Mouse (Mus musculus) lung, embryonic 14.5 days (tissue): Measurements from ENCODE around the gene Ltbp4. TPM values are rescaled to one million over a fixed set of nuclear protein-coding genes. Genes with fewer than 3 reads are reported as not detected.

Experiments
- ATAC-seq: fragments of 200-750 bp; cut with Nextera tagmentation; 2 replicates; pipeline ENCODE4 v1.8.0; 2017; ENCODE audit warnings: mild to moderate bottlenecking, moderate TSS enrichment, moderate library complexity; ENCODE audit not compliant: insufficient read depth
- DNase-seq: peaks from one replicate; pipeline ENCODE4 v3.0.0-alpha.2; 2015
- H3K27ac ChIP-seq: fragments of 300-500 bp; sonication (generic); 2 replicates; pipeline ENCODE4 v1.5.1; 2014; ENCODE audit warnings: low read depth, mild to moderate bottlenecking, moderate library complexity
- H3K27me3 ChIP-seq: fragments of 300-500 bp; sonication (generic); 2 replicates; pipeline ENCODE4 v1.6.1; 2014; ENCODE audit warnings: low read length, control low read depth; ENCODE audit not compliant: insufficient read depth
- H3K36me3 ChIP-seq: fragments of 300-500 bp; sonication (generic); 2 replicates; pipeline ENCODE4 v1.6.1; 2014; ENCODE audit warnings: control low read depth; ENCODE audit not compliant: insufficient read depth
- H3K4me1 ChIP-seq: fragments of 300-500 bp; sonication (generic); 2 replicates; pipeline ENCODE4 v1.6.1; 2014; ENCODE audit warnings: antibody characterized with exemption, control low read depth; ENCODE audit not compliant: insufficient read depth
- H3K4me2 ChIP-seq: fragments of 300-500 bp; sonication (generic); 2 replicates; pipeline ENCODE4 v1.6.1; 2014; ENCODE audit warnings: mild to moderate bottlenecking
- H3K4me3 ChIP-seq: fragments of 300-500 bp; sonication (generic); 2 replicates; pipeline ENCODE4 v1.5.1; 2014; ENCODE audit warnings: low read depth, low read length
- H3K9ac ChIP-seq: fragments of 300-500 bp; sonication (generic); 2 replicates; pipeline ENCODE4 v1.6.1; 2014
- H3K9me3 ChIP-seq: fragments of 300-500 bp; sonication (generic); 2 replicates; pipeline ENCODE4 v1.6.1; 2016; ENCODE audit warnings: low read depth, low read length, control low read depth
- CTCF ChIP-seq: IDR thresholded peaks from 2 replicates; pipeline ENCODE4 v1.5.1; 2016; ENCODE audit warnings: antibody characterized with exemption, low read depth
- WGBS: fragments of 180-500 bp; shearing (Covaris S2); extraction: QIAGEN DNeasy Blood & Tissue Kit; methylation state at CpG from one replicate; pipeline ENCODE4 v1.1.7; 2014; 5-methylcytosine and 5-hydroxymethylcytosine counted together
- polyA plus RNA-seq: library from polyadenylated mRNA; unstranded; fragments of >200 nt; fragmentation: Nextera tagmentation; extraction: Ambion mirVana; gene quantifications from 2 replicates; pipeline ENCODE4 v1.2.1, GENCODE M21; 2014

Gene Ltbp4
- 73.5 and 86.0 TPM in 2 replicates for polyA plus RNA-seq

GRCm38 (mm10) chr7:27337175-27337853, at the start of gene Ltbp4:
TSS of gene Ltbp4 (minus strand) at chr7:27337692.
- Histone ChIP-seq H3K4me3 (peak within 1 kb of the TSS; percentile 38), H3K4me1 (no peaks in the 10 kb centered on the region), H3K27me3 (peaks cover 62% of the 10 kb centered on the region), H3K27ac (no peak within 1 kb of the TSS), H3K4me2 (peak within 1 kb of the TSS; percentile 61), H3K9me3 (no peaks in the 10 kb centered on the region), H3K36me3 (peaks cover 6% of the 10 kb centered on the region; the same call in 1 of the 2 replicates), H3K9ac (peak within 1 kb of the TSS; percentile 41; the same call in 1 of the 2 replicates)
- TF ChIP-seq CTCF, result no peak
- ATAC-seq (peak; percentile 17; the same call in 1 of the 2 replicates), DNase-seq (peak; percentile 74)
- 2% methylated on average over 36 of the region's 36 CpGs for WGBS

DNA sequence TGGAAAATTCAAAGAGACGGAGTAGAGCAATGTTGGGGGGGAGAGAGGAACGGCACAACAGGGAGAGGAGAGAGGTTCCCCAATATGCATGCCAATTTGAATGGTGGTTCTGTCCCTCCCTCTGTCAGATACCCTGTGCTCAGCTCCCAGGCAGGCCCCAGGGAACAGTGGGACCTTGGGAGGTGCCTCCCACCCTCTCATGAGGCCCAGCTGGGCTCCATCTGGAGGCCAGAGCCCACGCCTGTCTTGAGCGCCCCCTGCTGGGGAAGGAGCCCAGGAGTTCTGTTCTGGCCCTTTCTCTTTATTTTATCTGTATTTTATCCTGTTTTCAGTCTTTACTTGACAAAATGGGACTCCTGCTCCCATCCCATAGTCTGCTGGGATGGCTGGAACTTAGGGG, 47.2 kb upstream of the Ltbp4 start:
- no peak overlapping the region for H3K4me2 ChIP-seq
- DNase-seq (peak; percentile 85), ATAC-seq (peak; percentile 58; the same call in 1 of the 2 replicates)
- 0 out of 2 replicates have a peak, but pooled peaks cover 2% of the 10 kb centered on the region for H3K27me3 ChIP-seq
- H3K36me3 ChIP-seq, result no peaks in the 10 kb centered on the region
- H3K4me3 ChIP-seq, result no peak overlapping the region
- no peaks in the 10 kb centered on the region for H3K9me3 ChIP-seq
- no peak overlapping the region for H3K27ac ChIP-seq
- WGBS, result 29% methylated on average over 4 of the region's 4 CpGs
- H3K9ac ChIP-seq, result no peak overlapping the region
- no peaks in the 10 kb centered on the region for H3K4me1 ChIP-seq
- peak; percentile 88 for TF ChIP-seq CTCF

DNA sequence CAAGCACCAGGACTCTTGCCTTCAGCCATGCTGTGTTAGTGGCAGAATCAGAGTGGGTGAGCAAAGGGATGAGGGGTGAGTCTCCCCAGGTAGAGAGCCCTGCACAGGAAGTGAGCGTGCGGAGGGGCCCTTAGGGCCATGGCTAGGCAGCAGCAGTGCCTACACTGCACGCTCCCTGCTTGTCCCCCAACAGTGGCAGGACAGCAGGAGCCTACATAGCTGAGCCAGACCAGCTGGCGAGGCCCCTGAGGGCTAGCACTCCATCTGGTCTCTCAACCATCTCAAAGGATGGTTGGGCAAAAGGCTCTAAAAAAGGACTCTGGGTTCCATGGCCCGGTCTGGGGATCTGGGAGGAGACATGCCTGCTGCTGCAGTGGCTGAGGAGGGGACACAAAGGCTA, 46.6 kb upstream of the Ltbp4 start:
- Histone ChIP-seq H3K27ac (no peak overlapping the region), H3K4me1 (no peaks in the 10 kb centered on the region), H3K36me3 (no peaks in the 10 kb centered on the region), H3K4me3 (no peak overlapping the region), H3K9ac (no peak overlapping the region), H3K4me2 (no peak overlapping the region), H3K9me3 (no peaks in the 10 kb centered on the region), H3K27me3 (0 out of 2 replicates have a peak, but pooled peaks cover 4% of the 10 kb centered on the region)
- 74% methylated on average over 5 of the region's 5 CpGs for WGBS
- DNase-seq (no peak), ATAC-seq (no peak)
- TF ChIP-seq CTCF, result no peak

- Histone ChIP-seq H3K4me1 (no peaks in the 10 kb centered on the region), H3K4me2 (no peak overlapping the region), H3K27ac (no peak overlapping the region), H3K27me3 (0 out of 2 replicates have a peak, but pooled peaks cover 4% of the 10 kb centered on the region), H3K9me3 (no peaks in the 10 kb centered on the region), H3K4me3 (no peak overlapping the region), H3K36me3 (no peaks in the 10 kb centered on the region), H3K9ac (no peak overlapping the region)
- no peak for TF ChIP-seq CTCF
- no peak for ATAC-seq
- 68% methylated on average over 1 of the region's 1 CpGs for WGBS
- no peak for DNase-seq
Observed at GRCm38 (mm10) chr7:27383233-27383632, 45.7 kb upstream of the Ltbp4 start.

GRCm38 (mm10) chr7:27381560-27381959, 44.1 kb upstream of the Ltbp4 start:
- no peak for DNase-seq
- no peak overlapping the region for H3K27ac ChIP-seq
- no peaks in the 10 kb centered on the region for H3K9me3 ChIP-seq
- peaks cover 8% of the 10 kb centered on the region for H3K27me3 ChIP-seq
- 41% methylated on average over 4 of the region's 4 CpGs for WGBS
- no peaks in the 10 kb centered on the region for H3K4me1 ChIP-seq
- ATAC-seq, result no peak
- H3K36me3 ChIP-seq, result no peaks in the 10 kb centered on the region
- no peak overlapping the region for H3K4me3 ChIP-seq
- no peak overlapping the region for H3K9ac ChIP-seq
- no peak overlapping the region for H3K4me2 ChIP-seq
- TF ChIP-seq CTCF, result no peak

DNA sequence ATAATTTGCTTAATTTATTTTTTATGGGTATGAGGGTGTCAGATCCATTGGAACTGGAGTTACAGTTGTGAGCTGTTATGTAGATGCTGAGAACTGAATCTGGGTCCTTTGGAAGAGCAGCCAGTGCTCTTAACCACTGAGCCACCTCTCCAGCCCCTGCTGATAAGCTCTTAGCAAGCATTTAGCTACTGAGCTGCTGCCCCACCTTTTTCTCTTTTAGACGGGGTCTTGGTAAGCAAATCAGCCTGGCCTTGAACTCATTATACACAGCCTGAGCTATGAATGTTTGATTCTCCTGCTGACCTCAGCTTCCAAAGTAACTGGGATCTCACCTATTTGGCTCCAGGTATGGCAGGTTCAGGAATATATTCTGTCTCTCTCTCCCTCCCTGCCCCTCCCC, 43.5 kb upstream of the Ltbp4 start:
- Histone ChIP-seq H3K27ac (no peak overlapping the region), H3K4me2 (no peak overlapping the region), H3K27me3 (peaks cover 13% of the 10 kb centered on the region), H3K9me3 (no peaks in the 10 kb centered on the region), H3K36me3 (no peaks in the 10 kb centered on the region), H3K4me1 (no peaks in the 10 kb centered on the region), H3K9ac (no peak overlapping the region), H3K4me3 (no peak overlapping the region)
- no peak for ATAC-seq
- no peak for DNase-seq
- 15% methylated on average over 1 of the region's 1 CpGs for WGBS
- TF ChIP-seq CTCF, result no peak

GRCm38 (mm10) chr7:27379836-27380235, 42.3 kb upstream of the Ltbp4 start:
- no peaks in the 10 kb centered on the region for H3K9me3 ChIP-seq
- no peak for DNase-seq
- H3K4me3 ChIP-seq, result no peak overlapping the region
- no peaks in the 10 kb centered on the region for H3K36me3 ChIP-seq
- H3K27me3 ChIP-seq, result peaks cover 24% of the 10 kb centered on the region
- ATAC-seq, result no peak
- 88% methylated on average over 6 of the region's 6 CpGs for WGBS
- no peaks in the 10 kb centered on the region for H3K4me1 ChIP-seq
- no peak for TF ChIP-seq CTCF
- no peak overlapping the region for H3K4me2 ChIP-seq
- H3K9ac ChIP-seq, result no peak overlapping the region
- H3K27ac ChIP-seq, result no peak overlapping the region
